Mouse (Mus musculus): ENCODE data around the gene Rad9b.

DNA sequence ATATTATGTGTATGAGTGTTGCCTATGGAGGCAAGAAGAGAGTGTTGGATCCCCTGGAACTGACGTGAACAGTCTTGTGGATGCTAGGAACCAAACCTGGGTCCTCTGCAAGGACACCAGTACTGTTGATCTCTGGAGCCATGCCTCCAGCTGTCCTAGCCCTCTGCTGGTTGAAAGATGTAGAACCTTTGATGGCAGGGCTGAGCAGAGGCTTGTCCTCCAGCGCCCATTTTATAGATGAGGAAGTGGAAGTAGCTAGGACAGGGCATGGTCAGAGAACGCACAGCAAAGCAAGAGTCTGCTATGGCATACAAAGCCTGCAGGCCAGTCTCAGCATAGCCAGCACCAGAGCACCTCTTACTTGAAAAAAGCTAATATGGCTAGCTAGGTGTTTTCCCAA is 35.9 kb downstream of the Rad9b start:
- TF ChIP-seq CTCF (IDR thresholded peaks at IDR 0.05; ENCODE audit: borderline replicate concordance, insufficient read depth, low read length) = peak; percentile 26; the same call in 1 of the 2 replicates
- no peak for TF ChIP-seq POLR2A (IDR thresholded peaks at IDR 0.05; ENCODE audit: low read depth, low read length)

Measured in embryonic fibroblast, embryonic 13.5 days (primary cell).